Mouse (Mus musculus): ENCODE measurements around the gene Rnf215. TPM values are rescaled to one million over a fixed set of nuclear protein-coding genes. Genes with fewer than 3 reads are reported as not detected.
A peak's percentile ranks its signal among the peaks of the same experiment; 100 is the strongest.

The Rnf215 gene
- polyA plus RNA-seq, 1 experiment, result 20.6 TPM

DNA sequence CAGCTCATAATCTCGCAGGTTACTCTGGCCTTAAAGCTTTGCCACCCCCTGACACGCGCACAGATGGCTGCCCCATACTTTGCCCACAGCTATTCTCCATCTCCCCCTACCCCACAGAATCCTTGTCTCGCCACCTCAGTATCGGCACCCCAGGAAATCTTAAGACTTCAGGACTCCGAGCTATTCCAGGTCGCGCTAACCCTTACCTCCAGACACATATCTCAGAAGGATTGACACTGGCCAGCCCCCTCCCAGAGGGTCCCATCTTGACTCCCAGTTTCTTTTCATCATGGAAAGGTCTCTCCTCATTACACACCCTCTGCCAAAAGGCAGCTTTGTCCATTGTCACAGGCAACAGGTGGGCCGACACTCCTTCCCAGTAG is 52.3 kb downstream of the Rnf215 start:
- peak overlapping the region; percentile 90 for H3K4me3 ChIP-seq (ENCODE audit: extremely low read depth, insufficient read depth, insufficient read length)
- 31% methylated on average over 9 of the region's 9 CpGs for WGBS
- H3K36me3 ChIP-seq (ENCODE audit: control insufficient read depth, insufficient read depth, low read length), result 0 out of 2 replicates have a peak, but pooled peaks cover 2% of the 10 kb centered on the region
- peak overlapping the region; percentile 66; the same call in 1 of the 2 replicates for H3K27ac ChIP-seq (ENCODE audit: insufficient read depth, low read length)
- H3K4me1 ChIP-seq (ENCODE audit: control insufficient read depth, insufficient read depth, insufficient read length), result peaks cover 8% of the 10 kb centered on the region; the same call in 1 of the 2 replicates
- TF ChIP-seq CTCF (IDR thresholded peaks at IDR 0.05; ENCODE audit: extremely low read depth, insufficient read depth, insufficient read length, insufficient replicate concordance), result no peak
- no peak for TF ChIP-seq POLR2A (IDR thresholded peaks at IDR 0.05; ENCODE audit: low read depth, low read length)
- no peak for DNase-seq (ENCODE audit: low read depth in 1 of 2, low spot score in 2 of 2)
- no peaks in the 10 kb centered on the region for H3K27me3 ChIP-seq (ENCODE audit: control insufficient read depth, insufficient read depth, low read length)

DNA sequence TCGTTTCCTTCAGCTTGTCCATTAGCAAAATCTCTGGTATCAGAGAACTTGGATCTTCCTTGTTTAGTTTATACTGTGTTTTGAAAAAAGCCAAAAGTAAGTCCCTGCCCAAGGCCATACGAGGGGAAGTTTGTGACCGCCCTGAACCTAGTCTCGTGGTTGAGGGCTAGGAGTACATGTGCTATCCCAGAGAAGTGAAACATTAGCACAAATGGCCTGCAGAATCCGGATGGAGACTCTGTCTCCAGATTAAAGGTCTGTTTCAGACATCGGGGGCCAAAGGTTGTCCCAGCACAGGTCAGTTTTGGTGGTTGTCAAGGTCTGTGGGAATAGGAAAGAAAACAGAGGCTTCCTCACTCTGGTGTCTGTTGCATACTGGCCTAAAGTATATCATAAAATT is 54.2 kb downstream of the Rnf215 start:
- Histone ChIP-seq H3K4me3 (ENCODE audit: extremely low read depth, insufficient read depth, insufficient read length) (no peak overlapping the region), H3K27ac (ENCODE audit: insufficient read depth, low read length) (no peak overlapping the region), H3K36me3 (ENCODE audit: control insufficient read depth, insufficient read depth, low read length) (no peaks in the 10 kb centered on the region), H3K27me3 (ENCODE audit: control insufficient read depth, insufficient read depth, low read length) (no peaks in the 10 kb centered on the region), H3K4me1 (ENCODE audit: control insufficient read depth, insufficient read depth, insufficient read length) (peaks cover 9% of the 10 kb centered on the region; the same call in 1 of the 2 replicates)
- WGBS, result 84% methylated on average over 6 of the region's 6 CpGs
- no peak for TF ChIP-seq CTCF (IDR thresholded peaks at IDR 0.05; ENCODE audit: extremely low read depth, insufficient read depth, insufficient read length, insufficient replicate concordance)
- no peak for TF ChIP-seq POLR2A (IDR thresholded peaks at IDR 0.05; ENCODE audit: low read depth, low read length)
- no peak for DNase-seq (ENCODE audit: low read depth in 1 of 2, low spot score in 2 of 2)

DNA sequence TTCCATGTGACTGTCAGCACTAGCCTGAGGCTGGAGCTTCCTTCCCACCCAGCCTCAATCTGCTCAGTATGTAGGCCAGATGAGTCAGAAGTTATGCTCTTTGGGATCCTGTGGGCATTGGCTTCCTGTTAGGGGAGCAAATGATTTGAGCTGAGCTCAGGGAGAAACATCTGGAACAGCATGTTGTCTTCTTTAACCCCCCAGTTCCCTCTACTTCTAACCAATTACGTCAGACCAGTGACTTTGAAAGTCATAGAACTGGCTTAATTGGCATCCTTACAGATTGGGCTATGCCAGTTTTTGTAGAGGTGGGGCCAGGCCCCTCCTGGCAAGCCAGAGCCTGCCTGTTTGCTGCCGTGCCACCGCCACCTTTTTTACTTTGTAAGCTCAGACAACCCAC is 55.7 kb downstream of the Rnf215 start:
- H3K36me3 ChIP-seq (ENCODE audit: control insufficient read depth, insufficient read depth, low read length), result no peaks in the 10 kb centered on the region
- no peak overlapping the region for H3K4me3 ChIP-seq (ENCODE audit: extremely low read depth, insufficient read depth, insufficient read length)
- TF ChIP-seq CTCF (IDR thresholded peaks at IDR 0.05; ENCODE audit: extremely low read depth, insufficient read depth, insufficient read length, insufficient replicate concordance) (no peak), POLR2A (IDR thresholded peaks at IDR 0.05; ENCODE audit: low read depth, low read length) (no peak)
- no peak overlapping the region for H3K27ac ChIP-seq (ENCODE audit: insufficient read depth, low read length)
- H3K27me3 ChIP-seq (ENCODE audit: control insufficient read depth, insufficient read depth, low read length), result no peaks in the 10 kb centered on the region
- no peak for DNase-seq (ENCODE audit: low read depth in 1 of 2, low spot score in 2 of 2)
- WGBS, result 93% methylated on average over 3 of the region's 3 CpGs
- peaks cover 20% of the 10 kb centered on the region for H3K4me1 ChIP-seq (ENCODE audit: control insufficient read depth, insufficient read depth, insufficient read length)

Other genes starting within 250 kb of the Rnf215 start
- gene 4921536K21Rik, start 240.1 kb upstream of the Rnf215 start, polyA plus RNA-seq (2012; rRNA removed), result 0.02 TPM in 1 of 2 replicates, not detected in the other
- gene Dusp18, start 240.0 kb upstream of the Rnf215 start, polyA plus RNA-seq (2012; rRNA removed), result 0.44 and 0.48 TPM in 2 replicates
- gene Slc35e4, start 220.5 kb upstream of the Rnf215 start, polyA plus RNA-seq (2012; rRNA removed), result 3.4 and 5.0 TPM in 2 replicates
- 62.0 and 66.0 TPM in 2 replicates for gene Tcn2, start 203.0 kb upstream of the Rnf215 start, polyA plus RNA-seq (2012; rRNA removed)
- gene Pes1, start 171.2 kb upstream of the Rnf215 start, polyA plus RNA-seq (2012; rRNA removed), result 33.6 and 35.5 TPM in 2 replicates
- gene 4930556J24Rik, start 158.4 kb upstream of the Rnf215 start, polyA plus RNA-seq (2012; rRNA removed), result not detected in 2 replicates
- 0.34 and 0.63 TPM in 2 replicates for gene Gal3st1, start 151.6 kb upstream of the Rnf215 start, polyA plus RNA-seq (2012; rRNA removed)
- 0.07 and 0.22 TPM in 2 replicates for gene Sec14l4, start 103.7 kb upstream of the Rnf215 start, polyA plus RNA-seq (2012; rRNA removed)
- not detected in 2 replicates for gene Sec14l3, start 70.4 kb upstream of the Rnf215 start, polyA plus RNA-seq (2012; rRNA removed)
- 5.1 and 6.2 TPM in 2 replicates for gene Mtfp1, start 39.8 kb upstream of the Rnf215 start, polyA plus RNA-seq (2012; rRNA removed)
- 1.9 and 2.9 TPM in 2 replicates for gene Sec14l2, start 11.8 kb upstream of the Rnf215 start, polyA plus RNA-seq (2012; rRNA removed)
- 4.3 and 4.4 TPM in 2 replicates for gene Ccdc157, start 25.1 kb downstream of the Rnf215 start, polyA plus RNA-seq (2012; rRNA removed)
- gene Sf3a1, start 25.1 kb downstream of the Rnf215 start, polyA plus RNA-seq (2012; rRNA removed), result 27.9 and 31.9 TPM in 2 replicates
- 46.7 and 53.9 TPM in 2 replicates for gene Tbc1d10a, start 51.6 kb downstream of the Rnf215 start, polyA plus RNA-seq (2012; rRNA removed)
- gene Castor1, start 83.0 kb downstream of the Rnf215 start, polyA plus RNA-seq (2012; rRNA removed), result 9.9 and 11.4 TPM in 2 replicates
- gene Osm, start 101.2 kb downstream of the Rnf215 start, polyA plus RNA-seq (2012; rRNA removed), result 3.3 and 3.7 TPM in 2 replicates
- gene Lif, start 122.4 kb downstream of the Rnf215 start, polyA plus RNA-seq (2012; rRNA removed), result 0.95 and 1.6 TPM in 2 replicates